Mouse (Mus musculus): ENCODE measurements at regions not wholly inside any gene's neighbourhood (a gene's known extent, or its start where the extent isn't known, plus 50 kb on each side); places are given as distances from the start of the nearest gene placed in this dataset.

DNA sequence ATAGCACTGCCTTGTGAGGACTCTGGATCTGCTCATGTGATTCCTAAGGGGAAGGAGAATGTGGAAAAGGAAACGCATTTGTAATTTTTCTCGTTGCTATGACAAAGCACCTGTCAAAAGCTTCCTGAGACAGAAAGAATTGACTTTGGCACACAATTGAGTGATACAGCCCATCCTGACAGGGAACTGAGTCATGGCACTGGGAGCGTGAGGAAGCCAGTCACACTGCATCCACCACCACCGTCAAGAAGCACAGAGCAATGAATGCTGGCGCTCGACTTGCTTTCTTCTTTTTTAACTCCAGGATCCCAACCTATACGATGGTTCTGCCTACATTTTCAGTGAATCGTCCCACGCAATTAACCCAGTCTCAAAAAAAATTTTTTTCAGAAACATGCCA is 131.5 kb upstream of the Plcz1 start:
- no peak for TF ChIP-seq CHD2 (IDR thresholded peaks at IDR 0.05; ENCODE audit: low read depth, low read length)
- TF ChIP-seq MAFK (IDR thresholded peaks at IDR 0.05; ENCODE audit: insufficient read depth, low read depth, low read length): no peak
- no peak for TF ChIP-seq ZC3H11A (IDR thresholded peaks at IDR 0.05; ENCODE audit: borderline replicate concordance, low read depth, low read length)
- no peak for TF ChIP-seq ZNF384 (IDR thresholded peaks at IDR 0.05; ENCODE audit: low read depth, low read length)
- no peak for TF ChIP-seq HCFC1 (IDR thresholded peaks at IDR 0.05; ENCODE audit: borderline replicate concordance, insufficient read depth, low read length)
- no peak overlapping the region for H3K27ac ChIP-seq (ENCODE audit: insufficient read depth, low read depth, low read length, poor library complexity, severe bottlenecking)

DNA sequence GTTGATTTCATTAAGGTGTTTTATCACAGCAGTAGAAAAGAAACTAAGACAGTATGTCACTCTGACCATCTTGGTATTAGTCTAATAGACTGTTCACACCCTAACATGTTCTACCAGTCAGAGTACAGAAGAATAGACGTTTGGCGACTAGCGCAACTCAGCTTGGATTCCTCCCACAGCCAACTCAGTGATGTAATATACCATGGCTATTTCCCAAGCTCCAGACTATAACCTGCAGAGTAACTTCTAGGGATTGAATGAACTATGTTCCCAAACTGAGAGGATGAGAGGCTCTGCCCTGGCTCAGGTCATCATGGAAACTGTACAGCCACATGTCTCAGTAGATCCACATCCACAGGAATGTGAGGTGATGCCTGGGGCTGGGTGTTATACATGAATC is 128.6 kb upstream of the Plcz1 start:
- DNase-seq (ENCODE audit: low read depth, low spot score): no peak
- Histone ChIP-seq H3K36me3 (ENCODE audit: control insufficient read depth, insufficient read depth, low read length, poor library complexity, severe bottlenecking) (no peaks in the 10 kb centered on the region), H3K9ac (ENCODE audit: insufficient read depth, low read depth, low read length, poor library complexity, severe bottlenecking) (no peak overlapping the region), H3K27ac (ENCODE audit: insufficient read depth, low read depth, low read length, poor library complexity, severe bottlenecking) (no peak overlapping the region), H3K9me3 (ENCODE audit: control insufficient read depth, insufficient read depth, low read depth, low read length) (no peaks in the 10 kb centered on the region), H3K4me3 (ENCODE audit: insufficient read depth in 1 of 2, low read depth in 1 of 2, low read length in 2 of 2, poor library complexity in 1 of 2, severe bottlenecking in 1 of 2) (no peak overlapping the region), H3K4me1 (ENCODE audit: control insufficient read depth in 2 of 2, insufficient read depth in 2 of 2, low read length in 2 of 2, poor library complexity in 1 of 2) (no peaks in the 10 kb centered on the region)
- in situ Hi-C loops (cut with MboI; ENCODE audit: low sequenced_read_pairs in 2 of 2, unreplicated experiment in 2 of 2): no loop called here
- TF ChIP-seq MAFK (IDR thresholded peaks at IDR 0.05; ENCODE audit: insufficient read depth, low read depth, low read length): no peak
- TF ChIP-seq HCFC1 (IDR thresholded peaks at IDR 0.05; ENCODE audit: borderline replicate concordance, insufficient read depth, low read length): no peak
- TF ChIP-seq ZNF384 (IDR thresholded peaks at IDR 0.05; ENCODE audit: low read depth, low read length): no peak
- no peak for TF ChIP-seq CHD2 (IDR thresholded peaks at IDR 0.05; ENCODE audit: low read depth, low read length)
- no peak for TF ChIP-seq ZC3H11A (IDR thresholded peaks at IDR 0.05; ENCODE audit: borderline replicate concordance, low read depth, low read length)

More for the DNA sequence above, 131.5 kb upstream of the Plcz1 start:
- in situ Hi-C loops (cut with MboI; ENCODE audit: low sequenced_read_pairs in 2 of 2, unreplicated experiment in 2 of 2): no loop called here
- Histone ChIP-seq H3K9ac (ENCODE audit: insufficient read depth, low read depth, low read length, poor library complexity, severe bottlenecking) (no peak overlapping the region), H3K36me3 (ENCODE audit: control insufficient read depth, insufficient read depth, low read length, poor library complexity, severe bottlenecking) (no peaks in the 10 kb centered on the region), H3K4me3 (ENCODE audit: insufficient read depth in 1 of 2, low read depth in 1 of 2, low read length in 2 of 2, poor library complexity in 1 of 2, severe bottlenecking in 1 of 2) (no peak overlapping the region), H3K4me1 (ENCODE audit: control insufficient read depth in 2 of 2, insufficient read depth in 2 of 2, low read length in 2 of 2, poor library complexity in 1 of 2) (0 out of 4 replicates have a peak, but pooled peaks cover 0 to under 1% of the 10 kb centered on the region in 2 experiments), H3K9me3 (ENCODE audit: control insufficient read depth, insufficient read depth, low read depth, low read length) (no peaks in the 10 kb centered on the region)
- DNase-seq (ENCODE audit: low read depth, low spot score): no peak

DNA sequence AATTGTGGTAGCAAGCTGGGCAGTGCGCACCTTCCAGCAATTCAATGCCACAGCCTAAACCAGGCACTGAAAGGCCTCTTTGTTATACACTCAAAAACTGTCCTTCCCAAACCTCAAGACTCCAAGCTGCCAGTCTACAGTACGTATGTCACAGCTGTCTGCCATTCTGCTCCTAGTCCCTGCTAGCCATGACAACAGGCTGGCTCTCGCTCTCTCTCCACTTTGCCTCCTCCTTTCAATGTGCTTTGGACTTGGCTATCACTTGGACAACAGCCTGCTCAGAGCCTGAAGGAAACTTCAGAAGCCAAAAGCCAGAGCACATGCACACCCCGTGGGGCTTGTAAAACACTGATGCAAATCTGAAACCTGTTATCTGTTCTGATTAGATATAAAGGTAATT is 125.9 kb upstream of the Plcz1 start:
- Histone ChIP-seq H3K4me1 (ENCODE audit: control insufficient read depth in 2 of 2, insufficient read depth in 2 of 2, low read length in 2 of 2, poor library complexity in 1 of 2) (0 out of 4 replicates have a peak, but pooled peaks cover 1 to 2% of the 10 kb centered on the region in 2 experiments), H3K36me3 (ENCODE audit: control insufficient read depth, insufficient read depth, low read length, poor library complexity, severe bottlenecking) (no peaks in the 10 kb centered on the region), H3K27ac (ENCODE audit: insufficient read depth, low read depth, low read length, poor library complexity, severe bottlenecking) (no peak overlapping the region), H3K4me3 (ENCODE audit: insufficient read depth in 1 of 2, low read depth in 1 of 2, low read length in 2 of 2, poor library complexity in 1 of 2, severe bottlenecking in 1 of 2) (no peak overlapping the region), H3K9ac (ENCODE audit: insufficient read depth, low read depth, low read length, poor library complexity, severe bottlenecking) (no peak overlapping the region), H3K9me3 (ENCODE audit: control insufficient read depth, insufficient read depth, low read depth, low read length) (no peaks in the 10 kb centered on the region)
- TF ChIP-seq ZNF384 (IDR thresholded peaks at IDR 0.05; ENCODE audit: low read depth, low read length): no peak
- no peak for TF ChIP-seq ZC3H11A (IDR thresholded peaks at IDR 0.05; ENCODE audit: borderline replicate concordance, low read depth, low read length)
- TF ChIP-seq MAFK (IDR thresholded peaks at IDR 0.05; ENCODE audit: insufficient read depth, low read depth, low read length): no peak
- no peak for TF ChIP-seq HCFC1 (IDR thresholded peaks at IDR 0.05; ENCODE audit: borderline replicate concordance, insufficient read depth, low read length)
- no peak for DNase-seq (ENCODE audit: low read depth, low spot score)
- in situ Hi-C loops (cut with MboI; ENCODE audit: low sequenced_read_pairs in 2 of 2, unreplicated experiment in 2 of 2): no loop called here

DNA sequence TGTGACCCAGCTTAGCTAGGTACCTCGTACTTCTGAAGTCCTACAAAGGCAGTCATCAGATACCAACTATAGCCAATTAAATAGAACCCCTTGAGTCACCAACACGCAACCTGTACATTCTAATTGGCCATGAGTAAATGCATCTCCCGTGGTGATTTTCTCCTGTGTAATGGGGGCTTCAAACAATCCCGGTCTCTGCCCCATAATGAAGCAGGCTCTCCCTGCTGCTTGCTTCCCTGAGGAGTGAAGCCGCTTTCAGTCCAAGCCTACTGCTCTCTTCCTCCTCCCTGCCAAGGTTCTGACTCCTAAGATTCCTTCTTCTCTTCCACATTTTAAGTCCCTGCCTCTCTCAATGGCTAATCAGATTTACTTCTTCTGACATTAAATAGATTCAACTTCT is 121.5 kb upstream of the Plcz1 start:
- Histone ChIP-seq H3K36me3 (ENCODE audit: control insufficient read depth, insufficient read depth, low read length, poor library complexity, severe bottlenecking) (no peaks in the 10 kb centered on the region), H3K9ac (ENCODE audit: insufficient read depth, low read depth, low read length, poor library complexity, severe bottlenecking) (no peak overlapping the region), H3K4me3 (ENCODE audit: insufficient read depth in 1 of 2, low read depth in 1 of 2, low read length in 2 of 2, poor library complexity in 1 of 2, severe bottlenecking in 1 of 2) (no peak overlapping the region), H3K27ac (ENCODE audit: insufficient read depth, low read depth, low read length, poor library complexity, severe bottlenecking) (no peak overlapping the region), H3K9me3 (ENCODE audit: control insufficient read depth, insufficient read depth, low read depth, low read length) (no peaks in the 10 kb centered on the region), H3K4me1 (ENCODE audit: control insufficient read depth in 2 of 2, insufficient read depth in 2 of 2, low read length in 2 of 2, poor library complexity in 1 of 2) (peaks cover 1 to 3% of the 10 kb centered on the region in 2 experiments; a peak in 1 of 4 replicates)
- TF ChIP-seq CHD2 (IDR thresholded peaks at IDR 0.05; ENCODE audit: low read depth, low read length): no peak
- no peak for DNase-seq (ENCODE audit: low read depth, low spot score)
- in situ Hi-C loops (cut with MboI; ENCODE audit: low sequenced_read_pairs in 2 of 2, unreplicated experiment in 2 of 2): no loop called here

DNA sequence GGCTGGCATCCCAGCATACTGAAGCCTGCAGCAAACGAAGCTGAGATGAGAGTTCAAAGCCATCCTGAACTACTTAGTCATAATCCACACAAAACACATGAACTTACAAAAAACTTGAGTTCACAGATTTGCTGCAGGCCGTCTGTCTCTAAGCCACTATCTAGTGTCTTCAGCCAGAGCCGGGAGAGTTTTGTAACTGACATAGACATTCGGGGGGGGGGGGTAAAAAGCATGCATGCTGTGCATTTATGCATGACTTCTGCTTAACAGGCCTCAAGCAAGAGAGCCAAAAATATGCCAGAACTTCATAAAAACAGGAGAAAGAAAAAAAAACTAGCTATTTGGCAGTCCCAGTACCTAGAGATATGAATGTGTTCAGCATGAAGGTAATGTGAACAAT is 120.2 kb upstream of the Plcz1 start:
- no peak overlapping the region for H3K27ac ChIP-seq (ENCODE audit: insufficient read depth, low read depth, low read length, poor library complexity, severe bottlenecking)
- no peaks in the 10 kb centered on the region for H3K9me3 ChIP-seq (ENCODE audit: control insufficient read depth, insufficient read depth, low read depth, low read length)
- no peak overlapping the region for H3K4me3 ChIP-seq (ENCODE audit: insufficient read depth in 1 of 2, low read depth in 1 of 2, low read length in 2 of 2, poor library complexity in 1 of 2, severe bottlenecking in 1 of 2)
- H3K36me3 ChIP-seq (ENCODE audit: control insufficient read depth, insufficient read depth, low read length, poor library complexity, severe bottlenecking): no peaks in the 10 kb centered on the region
- H3K4me1 ChIP-seq (ENCODE audit: control insufficient read depth in 2 of 2, insufficient read depth in 2 of 2, low read length in 2 of 2, poor library complexity in 1 of 2): peaks cover 1 to 3% of the 10 kb centered on the region in 2 experiments; a peak in 1 of 4 replicates
- no peak overlapping the region for H3K9ac ChIP-seq (ENCODE audit: insufficient read depth, low read depth, low read length, poor library complexity, severe bottlenecking)
- TF ChIP-seq HCFC1 (IDR thresholded peaks at IDR 0.05; ENCODE audit: borderline replicate concordance, insufficient read depth, low read length): no peak
- no peak for TF ChIP-seq MAFK (IDR thresholded peaks at IDR 0.05; ENCODE audit: insufficient read depth, low read depth, low read length)
- no peak for TF ChIP-seq ZNF384 (IDR thresholded peaks at IDR 0.05; ENCODE audit: low read depth, low read length)
- TF ChIP-seq ZC3H11A (IDR thresholded peaks at IDR 0.05; ENCODE audit: borderline replicate concordance, low read depth, low read length): no peak
- no peak for TF ChIP-seq CHD2 (IDR thresholded peaks at IDR 0.05; ENCODE audit: low read depth, low read length)
- in situ Hi-C loops (cut with MboI; ENCODE audit: low sequenced_read_pairs in 2 of 2, unreplicated experiment in 2 of 2): no loop called here
- no peak for DNase-seq (ENCODE audit: low read depth, low spot score)
